Mouse (Mus musculus): ENCODE measurements around the gene Ppt2. TPM values are rescaled to one million over a fixed set of nuclear protein-coding genes. Genes with fewer than 3 reads are reported as not detected.

The Ppt2 gene
- 25.8 and 26.4 TPM in 2 replicates for polyA plus RNA-seq (2014; fragmentation: Nextera tagmentation; extraction: Ambion mirVana)

DNA sequence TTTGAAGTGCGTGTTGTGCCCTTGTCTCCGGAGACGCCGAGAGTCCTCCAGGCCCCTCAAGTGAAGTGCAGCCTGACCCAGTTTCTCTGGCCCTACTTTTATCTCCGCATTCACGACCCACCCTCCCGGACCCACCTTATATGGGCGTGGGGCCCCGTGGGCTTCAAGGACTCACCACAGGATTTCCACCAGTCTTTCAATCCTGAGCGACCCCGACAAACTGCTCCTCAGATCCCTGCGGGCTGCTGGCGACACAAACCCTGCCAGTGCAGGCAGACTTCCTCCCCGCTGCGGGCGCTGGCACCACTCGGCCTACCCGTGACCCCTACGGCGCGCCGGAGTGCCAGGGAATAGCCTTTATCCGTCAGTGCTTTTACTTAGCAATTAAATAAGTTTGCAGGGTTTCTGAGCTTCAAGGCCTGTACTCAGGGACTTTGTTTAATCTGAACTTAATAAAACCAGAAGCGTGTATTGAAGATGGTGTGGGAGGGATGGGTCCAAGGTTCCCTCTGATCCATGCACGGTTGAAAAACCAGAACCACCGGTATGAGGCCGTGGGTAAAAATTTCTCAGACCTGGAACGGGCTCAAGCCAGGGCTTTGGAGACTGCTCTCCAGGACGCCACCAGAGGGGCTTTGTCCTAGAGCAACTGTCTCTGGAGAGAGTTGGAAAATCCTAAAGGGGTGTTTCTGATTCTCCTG is at the start of gene Ppt2:
Gene Ppt2, minus strand, starts transcription at position 568 of the 701 bp plus-strand sequence.
- Histone ChIP-seq H3K4me2 (peak within 1 kb of the TSS; percentile 73), H3K9ac (ENCODE audit: low read length) (peak within 1 kb of the TSS; percentile 64), H3K36me3 (ENCODE audit: control insufficient read depth, insufficient read depth, low read length) (no peaks in the 10 kb centered on the region), H3K4me1 (ENCODE audit: control insufficient read depth, insufficient read depth, low read length) (peaks cover 47% of the 10 kb centered on the region), H3K27ac (ENCODE audit: low read depth, low read length) (peak within 1 kb of the TSS; percentile 88), H3K4me3 (ENCODE audit: low read depth, low read length) (peak within 1 kb of the TSS; percentile 62), H3K27me3 (ENCODE audit: control insufficient read depth, insufficient read depth, low read length) (peaks cover 26% of the 10 kb centered on the region), H3K9me3 (ENCODE audit: control insufficient read depth, low read length) (no peaks in the 10 kb centered on the region)
- 5% methylated on average over 29 of the region's 29 CpGs for WGBS
- DNase-seq (ENCODE audit: low spot score, missing footprints) (peak; percentile 90), ATAC-seq (ENCODE audit: low FRiP score) (peak; percentile 0; the same call in 1 of the 2 replicates)

DNA sequence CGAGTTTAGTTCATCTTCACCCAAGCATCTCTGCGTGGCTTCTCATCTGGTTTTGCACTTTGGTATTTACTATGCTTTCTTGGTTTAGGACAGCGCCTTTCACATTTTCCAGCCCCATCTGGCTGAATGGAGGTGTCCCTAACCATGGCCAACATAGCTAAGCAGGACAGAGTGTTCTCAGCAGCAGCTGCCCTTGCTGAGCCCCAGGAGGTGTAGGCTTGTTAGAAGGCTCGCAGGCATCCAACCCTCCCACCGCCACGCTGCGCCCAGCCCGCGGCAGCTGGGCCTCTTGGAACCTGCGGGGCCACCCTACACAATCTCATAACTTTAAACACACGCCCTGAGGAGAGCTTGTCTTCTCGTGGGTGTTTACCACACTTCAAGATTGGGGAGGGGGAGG is 48.4 kb upstream of the Ppt2 start:
- Histone ChIP-seq H3K4me3 (ENCODE audit: low read depth, low read length) (no peak overlapping the region), H3K9ac (ENCODE audit: low read length) (no peak overlapping the region), H3K9me3 (ENCODE audit: control insufficient read depth, low read length) (no peaks in the 10 kb centered on the region), H3K4me1 (ENCODE audit: control insufficient read depth, insufficient read depth, low read length) (peaks cover 6% of the 10 kb centered on the region), H3K27me3 (ENCODE audit: control insufficient read depth, insufficient read depth, low read length) (peaks cover 25% of the 10 kb centered on the region), H3K36me3 (ENCODE audit: control insufficient read depth, insufficient read depth, low read length) (no peaks in the 10 kb centered on the region), H3K4me2 (no peak overlapping the region), H3K27ac (ENCODE audit: low read depth, low read length) (no peak overlapping the region)
- DNase-seq (ENCODE audit: low spot score, missing footprints) (peak; percentile 23), ATAC-seq (ENCODE audit: low FRiP score) (no peak)
- WGBS = 77% methylated on average over 12 of the region's 12 CpGs

DNA sequence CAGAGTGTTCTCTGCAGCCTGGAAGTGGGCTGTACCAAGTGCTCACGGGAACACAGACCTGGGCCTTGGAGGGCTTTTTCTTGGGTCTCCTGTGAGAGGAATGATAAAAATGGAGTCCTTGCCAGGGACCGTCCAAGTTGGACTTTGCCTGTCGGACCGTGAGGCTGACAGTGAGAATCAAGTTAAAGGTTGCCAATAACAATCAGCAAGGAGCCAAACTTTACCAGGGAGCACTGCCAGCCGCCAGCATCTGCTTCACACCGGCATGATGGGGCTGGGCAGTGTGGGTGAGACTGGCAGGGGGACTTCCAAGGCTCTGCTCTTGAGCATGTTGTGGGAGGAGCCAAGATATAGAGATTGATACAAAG is 47.8 kb upstream of the Ppt2 start:
- ATAC-seq (ENCODE audit: low FRiP score) (no peak), DNase-seq (ENCODE audit: low spot score, missing footprints) (no peak)
- peaks cover 31% of the 10 kb centered on the region for H3K27me3 ChIP-seq (ENCODE audit: control insufficient read depth, insufficient read depth, low read length)
- H3K4me1 ChIP-seq (ENCODE audit: control insufficient read depth, insufficient read depth, low read length) = peaks cover 10% of the 10 kb centered on the region
- no peak overlapping the region for H3K27ac ChIP-seq (ENCODE audit: low read depth, low read length)
- H3K36me3 ChIP-seq (ENCODE audit: control insufficient read depth, insufficient read depth, low read length) = no peaks in the 10 kb centered on the region
- no peaks in the 10 kb centered on the region for H3K9me3 ChIP-seq (ENCODE audit: control insufficient read depth, low read length)
- 86% methylated on average over 6 of the region's 6 CpGs for WGBS
- H3K9ac ChIP-seq (ENCODE audit: low read length) = no peak overlapping the region
- H3K4me3 ChIP-seq (ENCODE audit: low read depth, low read length) = no peak overlapping the region
- no peak overlapping the region for H3K4me2 ChIP-seq

DNA sequence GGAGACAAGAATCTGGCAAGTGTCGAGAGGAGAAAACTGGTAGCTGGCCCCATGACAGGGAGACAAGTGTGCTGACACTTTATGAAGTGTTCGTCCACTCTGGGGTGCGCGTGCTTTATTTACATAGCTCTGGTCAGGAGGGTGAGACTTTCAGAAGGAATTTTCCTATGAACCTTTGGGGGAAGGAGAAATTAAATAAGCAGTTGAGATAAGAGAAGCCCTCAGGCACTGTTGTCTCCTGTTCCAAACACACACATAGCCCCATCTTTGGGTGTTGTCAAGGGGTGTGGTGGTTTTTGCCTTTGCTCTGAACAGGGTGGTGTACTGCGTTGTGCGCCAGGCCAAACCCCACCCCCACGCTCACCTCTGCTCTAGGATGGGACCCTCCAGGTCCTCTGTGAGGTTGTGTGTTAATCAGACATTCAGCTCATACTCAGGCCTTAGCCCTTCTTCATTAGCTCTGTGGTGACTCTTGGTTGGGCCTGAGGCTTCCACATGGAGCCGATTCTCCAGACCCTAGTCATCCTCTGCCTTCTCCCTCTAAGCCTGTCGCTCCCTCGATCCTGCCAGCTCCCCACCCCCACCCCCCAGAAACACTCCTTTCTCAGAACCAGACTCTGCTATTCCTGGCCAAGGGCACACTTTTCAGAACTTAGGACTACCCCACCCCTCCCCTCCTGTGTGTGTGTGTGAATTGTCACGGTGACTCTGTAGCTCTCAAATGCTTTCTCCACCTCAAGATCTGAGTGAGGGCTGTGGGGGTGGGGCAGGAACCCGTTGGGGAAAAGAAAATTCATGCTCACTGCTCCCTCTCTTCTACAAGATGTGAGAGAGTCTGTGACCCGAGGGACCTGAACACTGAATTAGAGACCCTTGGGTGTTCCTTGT is 47.1 kb upstream of the Ppt2 start:
- WGBS = 82% methylated on average over 13 of the region's 13 CpGs
- H3K9me3 ChIP-seq (ENCODE audit: control insufficient read depth, low read length) = no peaks in the 10 kb centered on the region

DNA sequence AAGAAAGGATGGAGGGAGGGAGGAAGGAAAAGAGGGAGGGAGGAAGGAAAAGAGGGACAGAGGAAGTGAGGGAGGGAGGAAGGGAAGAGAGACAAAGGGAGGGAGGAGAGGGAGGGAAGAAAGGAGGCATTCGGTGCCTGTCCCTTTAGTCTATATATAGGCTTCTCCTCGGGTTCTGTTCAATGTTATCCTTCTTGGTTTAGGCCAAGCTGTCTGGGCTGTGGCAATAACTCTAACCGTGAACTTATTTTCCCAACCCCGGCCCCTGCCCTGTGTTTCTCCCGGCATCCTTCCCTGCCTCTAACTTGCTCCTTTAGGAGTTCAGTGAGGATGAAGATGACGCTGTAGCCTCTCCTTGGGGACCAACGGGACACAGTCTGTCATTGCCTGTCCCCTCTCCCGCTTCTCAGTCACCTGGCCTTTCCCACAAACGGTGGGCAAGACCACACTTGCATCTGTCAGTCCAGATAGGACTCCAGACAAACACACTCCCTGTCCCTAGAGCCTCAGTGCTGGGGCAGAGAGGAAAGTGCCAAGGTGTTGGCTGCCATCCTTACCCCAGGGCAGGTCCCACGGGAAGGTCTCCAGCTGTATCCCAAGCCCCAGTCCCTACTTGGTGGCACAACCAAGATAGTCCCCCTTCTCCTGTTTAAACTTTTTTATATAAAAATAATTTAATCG is 46.4 kb upstream of the Ppt2 start:
- Histone ChIP-seq H3K4me1 (ENCODE audit: control insufficient read depth, insufficient read depth, low read length) (peaks cover 10% of the 10 kb centered on the region), H3K9ac (ENCODE audit: low read length) (no peak overlapping the region), H3K27ac (ENCODE audit: low read depth, low read length) (no peak overlapping the region), H3K4me2 (no peak overlapping the region), H3K36me3 (ENCODE audit: control insufficient read depth, insufficient read depth, low read length) (no peaks in the 10 kb centered on the region), H3K9me3 (ENCODE audit: control insufficient read depth, low read length) (no peaks in the 10 kb centered on the region), H3K27me3 (ENCODE audit: control insufficient read depth, insufficient read depth, low read length) (peaks cover 45% of the 10 kb centered on the region), H3K4me3 (ENCODE audit: low read depth, low read length) (no peak overlapping the region)
- ATAC-seq (ENCODE audit: low FRiP score) (no peak), DNase-seq (ENCODE audit: low spot score, missing footprints) (peak; percentile 26)
- 71% methylated on average over 11 of the region's 11 CpGs for WGBS

More for the DNA sequence above, 47.1 kb upstream of the Ppt2 start:
- peak; percentile 74 for DNase-seq (ENCODE audit: low spot score, missing footprints)
- Histone ChIP-seq H3K4me3 (ENCODE audit: low read depth, low read length) (no peak overlapping the region), H3K4me2 (no peak overlapping the region), H3K27me3 (ENCODE audit: control insufficient read depth, insufficient read depth, low read length) (peaks cover 37% of the 10 kb centered on the region), H3K9ac (ENCODE audit: low read length) (no peak overlapping the region), H3K4me1 (ENCODE audit: control insufficient read depth, insufficient read depth, low read length) (peaks cover 10% of the 10 kb centered on the region), H3K27ac (ENCODE audit: low read depth, low read length) (no peak overlapping the region), H3K36me3 (ENCODE audit: control insufficient read depth, insufficient read depth, low read length) (no peaks in the 10 kb centered on the region)
- ATAC-seq (ENCODE audit: low FRiP score) = no peak

DNA sequence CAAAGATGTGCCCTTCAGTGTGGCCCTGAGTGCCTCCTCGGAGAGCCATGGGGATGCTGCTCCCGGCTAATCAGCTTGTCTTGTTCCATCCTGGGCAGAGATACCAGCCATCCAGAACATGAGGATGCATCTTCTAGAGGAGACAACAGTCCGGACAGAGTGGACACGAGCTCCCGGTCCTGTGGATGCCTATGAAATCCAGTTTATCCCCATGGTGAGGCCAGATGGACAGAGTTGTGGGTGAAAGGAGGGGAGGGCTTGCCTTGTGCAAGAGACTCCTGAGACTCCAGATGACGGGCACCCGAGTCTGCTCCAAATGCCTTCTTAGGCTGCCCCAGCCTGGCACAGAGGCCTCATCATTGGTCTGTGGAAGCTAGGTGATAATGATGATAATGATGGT is 44.8 kb upstream of the Ppt2 start:
- Histone ChIP-seq H3K27ac (ENCODE audit: low read depth, low read length) (no peak overlapping the region), H3K9ac (ENCODE audit: low read length) (no peak overlapping the region), H3K9me3 (ENCODE audit: control insufficient read depth, low read length) (no peaks in the 10 kb centered on the region), H3K4me1 (ENCODE audit: control insufficient read depth, insufficient read depth, low read length) (peaks cover 10% of the 10 kb centered on the region), H3K27me3 (ENCODE audit: control insufficient read depth, insufficient read depth, low read length) (peaks cover 45% of the 10 kb centered on the region), H3K4me2 (no peak overlapping the region), H3K36me3 (ENCODE audit: control insufficient read depth, insufficient read depth, low read length) (no peaks in the 10 kb centered on the region), H3K4me3 (ENCODE audit: low read depth, low read length) (no peak overlapping the region)
- peak; percentile 77 for DNase-seq (ENCODE audit: low spot score, missing footprints)
- 84% methylated on average over 7 of the region's 7 CpGs for WGBS
- no peak for ATAC-seq (ENCODE audit: low FRiP score)

DNA sequence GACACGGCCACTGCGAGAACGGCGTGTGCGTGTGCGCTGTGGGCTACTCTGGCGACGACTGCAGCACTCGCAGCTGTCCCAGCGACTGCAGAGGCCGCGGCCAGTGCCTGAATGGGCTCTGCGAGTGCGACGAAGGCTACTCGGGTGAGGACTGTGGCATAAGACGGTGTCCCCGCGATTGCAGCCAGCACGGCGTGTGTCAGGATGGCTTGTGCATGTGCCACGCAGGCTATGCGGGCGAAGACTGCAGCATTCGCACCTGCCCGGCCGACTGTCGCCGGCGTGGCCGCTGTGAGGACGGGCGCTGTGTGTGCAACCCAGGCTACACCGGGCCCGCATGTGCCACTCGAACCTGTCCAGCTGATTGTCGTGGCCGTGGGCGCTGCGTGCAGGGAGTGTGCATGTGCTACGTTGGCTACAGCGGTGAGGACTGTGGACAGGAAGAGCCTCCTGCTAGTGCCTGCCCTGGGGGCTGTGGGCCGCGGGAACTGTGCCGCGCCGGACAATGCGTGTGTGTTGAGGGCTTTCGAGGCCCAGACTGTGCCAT is 44.0 kb upstream of the Ppt2 start:
- no peaks in the 10 kb centered on the region for H3K36me3 ChIP-seq (ENCODE audit: control insufficient read depth, insufficient read depth, low read length)
- 31% methylated on average over 47 of the region's 49 CpGs for WGBS
- no peaks in the 10 kb centered on the region for H3K9me3 ChIP-seq (ENCODE audit: control insufficient read depth, low read length)
- peak overlapping the region; percentile 34 for H3K4me3 ChIP-seq (ENCODE audit: low read depth, low read length)
- no peak overlapping the region for H3K27ac ChIP-seq (ENCODE audit: low read depth, low read length)
- H3K4me1 ChIP-seq (ENCODE audit: control insufficient read depth, insufficient read depth, low read length) = peaks cover 10% of the 10 kb centered on the region
- peak; percentile 91 for DNase-seq (ENCODE audit: low spot score, missing footprints)
- peak overlapping the region; percentile 65 for H3K4me2 ChIP-seq
- peak overlapping the region; percentile 45; the same call in 1 of the 2 replicates for H3K9ac ChIP-seq (ENCODE audit: low read length)
- peaks cover 45% of the 10 kb centered on the region for H3K27me3 ChIP-seq (ENCODE audit: control insufficient read depth, insufficient read depth, low read length)
- ATAC-seq (ENCODE audit: low FRiP score) = no peak

DNA sequence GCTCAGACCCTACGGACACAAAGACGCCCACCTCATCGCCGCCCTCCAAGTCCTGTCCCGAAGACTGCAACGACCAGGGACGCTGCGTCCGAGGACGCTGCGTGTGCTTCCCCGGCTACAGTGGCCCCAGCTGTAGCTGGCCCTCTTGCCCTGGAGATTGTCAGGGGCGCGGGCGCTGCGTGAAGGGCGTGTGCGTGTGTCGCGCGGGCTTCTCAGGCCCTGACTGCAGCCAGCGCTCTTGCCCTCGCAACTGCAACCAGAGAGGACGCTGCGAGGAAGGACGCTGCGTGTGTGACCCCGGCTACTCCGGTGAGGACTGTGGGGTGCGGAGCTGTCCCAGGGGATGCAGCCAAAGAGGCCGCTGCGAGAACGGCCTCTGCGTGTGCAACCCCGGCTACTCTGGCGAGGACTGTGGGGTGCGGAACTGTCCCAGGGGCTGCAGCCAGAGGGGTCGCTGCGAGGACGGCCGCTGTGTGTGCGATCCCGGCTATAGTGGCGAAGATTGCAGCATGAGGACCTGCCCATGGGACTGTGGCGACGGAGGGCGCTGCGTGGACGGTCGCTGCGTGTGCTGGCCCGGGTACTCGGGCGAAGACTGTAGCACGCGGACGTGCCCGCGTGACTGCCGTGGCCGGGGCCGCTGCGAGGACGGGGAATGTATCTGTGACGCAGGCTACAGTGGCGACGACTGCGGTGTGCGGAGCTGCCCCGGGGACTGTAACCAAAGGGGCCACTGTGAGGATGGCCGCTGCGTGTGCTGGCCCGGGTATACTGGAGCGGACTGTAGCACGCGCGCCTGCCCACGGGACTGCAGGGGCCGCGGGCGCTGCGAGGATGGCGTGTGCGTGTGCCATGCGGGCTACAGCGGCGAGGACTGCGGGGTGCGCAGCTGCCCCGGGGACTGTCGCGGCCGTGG is 43.1 kb upstream of the Ppt2 start:
- ATAC-seq (ENCODE audit: low FRiP score) = peak; percentile 52

More for the DNA sequence above, 43.1 kb upstream of the Ppt2 start:
- Histone ChIP-seq H3K4me3 (ENCODE audit: low read depth, low read length) (peak overlapping the region; percentile 34), H3K27me3 (ENCODE audit: control insufficient read depth, insufficient read depth, low read length) (peaks cover 45% of the 10 kb centered on the region), H3K27ac (ENCODE audit: low read depth, low read length) (no peak overlapping the region), H3K4me1 (ENCODE audit: control insufficient read depth, insufficient read depth, low read length) (peaks cover 10% of the 10 kb centered on the region), H3K9ac (ENCODE audit: low read length) (peak overlapping the region; percentile 45), H3K36me3 (ENCODE audit: control insufficient read depth, insufficient read depth, low read length) (no peaks in the 10 kb centered on the region), H3K4me2 (peak overlapping the region; percentile 65), H3K9me3 (ENCODE audit: control insufficient read depth, low read length) (no peaks in the 10 kb centered on the region)
- WGBS = 9% methylated on average over 93 of the region's 93 CpGs
- peak; percentile 93 for DNase-seq (ENCODE audit: low spot score, missing footprints)

Data from midbrain, embryonic 11.5 days (tissue).